Mouse (Mus musculus): Measurements from ENCODE around the gene Tmem231. TPM values are rescaled to one million over a fixed set of nuclear protein-coding genes. Genes with fewer than 3 reads are reported as not detected.

Tmem231 gene
- 11.8 and 14.3 TPM in 2 replicates for polyA plus RNA-seq (2014; fragmentation: Nextera tagmentation; extraction: Ambion mirVana)

DNA sequence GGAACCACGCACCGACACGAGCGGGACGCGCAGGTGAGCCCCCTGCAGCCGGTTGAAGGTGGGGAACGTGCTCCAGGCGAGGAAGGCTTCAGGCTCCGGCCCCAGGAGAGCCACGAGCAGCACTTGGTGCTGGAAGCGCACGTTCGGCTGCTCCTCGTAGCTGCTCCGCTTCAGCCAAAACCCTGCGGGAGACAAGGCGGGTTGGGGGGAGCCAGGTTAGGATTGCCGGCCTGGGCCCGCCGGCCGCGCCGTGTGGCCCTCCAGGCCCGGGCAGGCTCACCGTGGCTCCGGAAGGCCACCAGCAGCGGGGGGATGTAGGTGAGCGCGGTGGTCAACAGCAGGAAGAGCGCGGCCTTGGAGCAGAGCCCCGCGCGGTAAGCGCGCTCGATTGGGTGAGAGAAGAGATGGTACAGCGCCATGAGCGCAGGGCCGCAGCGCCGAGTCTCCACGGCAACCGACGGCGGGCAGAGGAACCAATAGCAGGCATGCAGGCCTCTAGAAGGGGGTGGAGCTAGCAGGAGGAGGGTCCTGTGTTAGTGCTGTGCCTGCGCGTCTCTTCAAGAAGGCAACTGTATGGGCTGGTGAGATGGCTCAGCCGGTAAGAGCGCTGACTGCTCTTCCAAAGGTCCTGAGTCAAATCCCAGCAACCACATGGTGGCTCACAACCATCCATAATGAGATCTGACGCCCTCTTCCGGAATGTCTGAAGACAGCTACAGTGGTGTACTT, at the start of gene Tmem231:
Gene Tmem231, minus strand, starts transcription at position 534 of the 729 bp plus-strand sequence.
- Histone ChIP-seq H3K9ac (ENCODE audit: low read length) (peak within 1 kb of the TSS; percentile 83), H3K27me3 (replicated peaks; ENCODE audit: control insufficient read depth, insufficient read depth, low read length) (no peaks in the 10 kb centered on the region), H3K27ac (ENCODE audit: low read depth, low read length) (peak within 1 kb of the TSS; percentile 92), H3K4me1 (ENCODE audit: control insufficient read depth, insufficient read depth, low read length) (peaks cover 10% of the 10 kb centered on the region), H3K4me3 (ENCODE audit: low read depth, low read length) (peak within 1 kb of the TSS; percentile 71), H3K9me3 (replicated peaks; ENCODE audit: control insufficient read depth, low read length) (no peaks in the 10 kb centered on the region), H3K4me2 (ENCODE audit: low read length) (peak within 1 kb of the TSS; percentile 93), H3K36me3 (ENCODE audit: control insufficient read depth, insufficient read depth, low read length) (no peaks in the 10 kb centered on the region)
- whole genome bisulfite sequencing, result under 1% methylated on average over 53 of the region's 53 CpGs
- ATAC-seq (peak; percentile 100), DNase-seq (ENCODE audit: low spot score) (peak; percentile 98)

DNA sequence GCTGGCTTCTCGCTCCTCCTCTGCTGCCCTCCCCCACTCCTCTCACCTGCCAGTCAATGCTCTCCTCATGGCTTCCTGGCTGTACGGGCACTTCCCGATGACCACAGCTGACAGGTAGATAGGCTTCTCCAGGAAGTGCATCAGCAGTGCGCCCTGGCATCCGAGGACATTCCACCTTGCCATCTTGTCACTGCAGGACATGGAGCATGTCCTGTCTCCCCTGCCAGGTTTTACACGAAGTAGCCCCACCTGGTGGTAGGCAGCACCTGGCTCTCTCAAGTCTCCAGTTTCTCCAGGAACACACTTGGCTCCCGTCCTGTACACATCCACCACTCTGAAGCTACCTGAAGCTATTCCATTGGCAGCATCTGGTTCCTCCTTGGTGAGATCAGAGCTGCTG, 48.4 kb upstream of the Tmem231 start:
- DNase-seq (ENCODE audit: low spot score) (no peak), ATAC-seq (no peak)
- no peaks in the 10 kb centered on the region for H3K27me3 ChIP-seq (replicated peaks; ENCODE audit: control insufficient read depth, insufficient read depth, low read length)
- WGBS, result 81% methylated on average over 7 of the region's 7 CpGs
- H3K4me2 ChIP-seq (ENCODE audit: low read length), result no peak overlapping the region
- no peak overlapping the region for H3K9ac ChIP-seq (ENCODE audit: low read length)
- H3K4me1 ChIP-seq (ENCODE audit: control insufficient read depth, insufficient read depth, low read length), result no peaks in the 10 kb centered on the region
- H3K27ac ChIP-seq (ENCODE audit: low read depth, low read length), result no peak overlapping the region
- H3K36me3 ChIP-seq (ENCODE audit: control insufficient read depth, insufficient read depth, low read length), result peaks cover 47% of the 10 kb centered on the region; the same call in 1 of the 2 replicates
- H3K9me3 ChIP-seq (replicated peaks; ENCODE audit: control insufficient read depth, low read length), result no peaks in the 10 kb centered on the region
- no peak overlapping the region for H3K4me3 ChIP-seq (ENCODE audit: low read depth, low read length)

DNA sequence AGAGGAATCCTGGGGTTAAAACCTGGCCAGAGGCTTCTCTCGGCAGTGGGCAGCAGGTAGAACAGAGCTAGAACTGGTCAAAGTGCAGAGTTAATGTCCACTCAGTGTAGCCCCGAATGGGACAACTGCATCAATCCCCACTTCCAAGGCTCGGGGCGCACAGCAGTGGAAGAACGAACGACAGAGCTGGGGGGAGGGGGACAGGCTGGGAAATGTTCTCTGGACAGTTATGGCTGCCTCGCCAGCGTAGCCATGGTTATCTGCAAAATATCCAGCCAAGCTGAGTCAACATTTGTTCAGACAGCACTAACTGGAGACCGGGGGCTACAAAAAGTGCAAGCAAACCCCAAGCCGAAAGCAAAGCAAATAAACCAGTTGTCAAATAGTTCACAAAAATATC, 44.5 kb upstream of the Tmem231 start:
- no peak for ATAC-seq
- Histone ChIP-seq H3K9ac (ENCODE audit: low read length) (no peak overlapping the region), H3K4me2 (ENCODE audit: low read length) (no peak overlapping the region), H3K27me3 (replicated peaks; ENCODE audit: control insufficient read depth, insufficient read depth, low read length) (no peaks in the 10 kb centered on the region), H3K36me3 (ENCODE audit: control insufficient read depth, insufficient read depth, low read length) (peaks cover 35% of the 10 kb centered on the region), H3K27ac (ENCODE audit: low read depth, low read length) (no peak overlapping the region), H3K4me3 (ENCODE audit: low read depth, low read length) (no peak overlapping the region), H3K4me1 (ENCODE audit: control insufficient read depth, insufficient read depth, low read length) (no peaks in the 10 kb centered on the region), H3K9me3 (replicated peaks; ENCODE audit: control insufficient read depth, low read length) (no peaks in the 10 kb centered on the region)
- DNase-seq (ENCODE audit: low spot score), result no peak
- WGBS, result 83% methylated on average over 10 of the region's 10 CpGs

DNA sequence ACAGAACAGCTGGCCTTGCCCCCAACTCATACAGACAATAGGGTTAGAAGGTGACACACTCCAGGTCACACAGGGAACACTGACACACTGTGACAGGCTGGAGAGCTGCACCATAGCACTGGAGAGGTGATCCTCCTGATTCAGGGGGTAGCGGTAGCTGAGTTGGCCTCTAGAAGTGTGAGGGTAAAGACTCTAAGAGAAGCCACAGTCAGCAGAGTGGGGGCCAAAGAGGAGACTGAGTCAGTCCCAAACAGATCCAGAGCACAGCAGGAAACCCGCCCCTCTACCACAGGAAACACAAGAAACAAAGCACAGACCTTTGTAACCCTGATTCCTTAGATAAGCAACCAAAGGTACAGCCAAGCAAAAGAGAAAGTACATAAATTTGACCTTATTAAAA, 42.6 kb upstream of the Tmem231 start:
- Histone ChIP-seq H3K9ac (ENCODE audit: low read length) (no peak overlapping the region), H3K27me3 (replicated peaks; ENCODE audit: control insufficient read depth, insufficient read depth, low read length) (no peaks in the 10 kb centered on the region), H3K4me2 (ENCODE audit: low read length) (no peak overlapping the region), H3K36me3 (ENCODE audit: control insufficient read depth, insufficient read depth, low read length) (peaks cover 31% of the 10 kb centered on the region), H3K4me3 (ENCODE audit: low read depth, low read length) (no peak overlapping the region), H3K27ac (ENCODE audit: low read depth, low read length) (no peak overlapping the region), H3K9me3 (replicated peaks; ENCODE audit: control insufficient read depth, low read length) (no peaks in the 10 kb centered on the region), H3K4me1 (ENCODE audit: control insufficient read depth, insufficient read depth, low read length) (no peaks in the 10 kb centered on the region)
- no peak for ATAC-seq
- DNase-seq (ENCODE audit: low spot score), result no peak
- 95% methylated on average over 2 of the region's 2 CpGs for WGBS

DNA sequence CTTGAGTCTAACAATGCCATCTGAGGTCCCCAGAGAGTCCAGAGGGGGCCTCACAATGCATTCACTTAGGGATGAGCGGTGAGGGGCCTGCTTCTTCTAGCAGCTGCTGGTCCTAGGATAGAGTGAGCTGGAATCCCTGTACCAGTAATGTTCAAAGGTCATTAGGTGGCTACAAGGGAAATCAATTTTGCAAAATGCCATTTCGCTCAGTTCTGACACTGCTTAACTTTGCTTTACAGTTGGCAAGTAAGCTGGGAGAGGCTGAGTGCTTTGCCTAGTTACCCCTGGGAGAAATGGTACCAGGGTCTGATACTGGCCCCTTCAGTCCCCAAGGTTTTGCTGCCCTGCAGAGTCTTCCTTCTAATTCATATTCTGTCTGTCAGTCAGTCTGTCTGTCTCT, 42.0 kb upstream of the Tmem231 start:
- Histone ChIP-seq H3K4me2 (ENCODE audit: low read length) (no peak overlapping the region), H3K27ac (ENCODE audit: low read depth, low read length) (no peak overlapping the region), H3K4me1 (ENCODE audit: control insufficient read depth, insufficient read depth, low read length) (no peaks in the 10 kb centered on the region), H3K27me3 (replicated peaks; ENCODE audit: control insufficient read depth, insufficient read depth, low read length) (no peaks in the 10 kb centered on the region), H3K9ac (ENCODE audit: low read length) (no peak overlapping the region), H3K9me3 (replicated peaks; ENCODE audit: control insufficient read depth, low read length) (no peaks in the 10 kb centered on the region), H3K4me3 (ENCODE audit: low read depth, low read length) (no peak overlapping the region), H3K36me3 (ENCODE audit: control insufficient read depth, insufficient read depth, low read length) (peaks cover 31% of the 10 kb centered on the region)
- DNase-seq (ENCODE audit: low spot score), result no peak
- no peak for ATAC-seq
- 93% methylated on average over 2 of the region's 2 CpGs for WGBS

DNA sequence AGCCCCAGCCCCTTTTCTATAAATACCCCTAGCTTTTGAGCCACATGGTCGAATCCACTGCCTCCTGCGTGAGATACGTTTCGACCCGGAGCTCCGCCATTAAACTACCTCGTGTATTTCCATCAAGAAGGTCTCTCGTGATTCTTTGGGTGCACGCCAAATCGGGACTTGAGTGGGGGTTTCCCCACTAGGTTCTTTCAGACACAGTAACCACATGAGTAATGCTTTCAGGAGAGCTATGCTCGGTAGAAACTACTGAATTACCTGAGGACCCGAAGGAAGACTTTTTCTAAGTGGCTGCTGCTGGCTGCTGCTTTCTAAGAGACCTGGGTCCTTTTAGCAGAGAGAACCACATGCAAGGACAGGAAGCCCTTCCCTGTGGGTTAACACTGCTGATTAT, 40.5 kb upstream of the Tmem231 start:
- Histone ChIP-seq H3K36me3 (ENCODE audit: control insufficient read depth, insufficient read depth, low read length) (peaks cover 27% of the 10 kb centered on the region), H3K9ac (ENCODE audit: low read length) (no peak overlapping the region), H3K4me3 (ENCODE audit: low read depth, low read length) (no peak overlapping the region), H3K9me3 (replicated peaks; ENCODE audit: control insufficient read depth, low read length) (no peaks in the 10 kb centered on the region), H3K4me1 (ENCODE audit: control insufficient read depth, insufficient read depth, low read length) (no peaks in the 10 kb centered on the region), H3K4me2 (ENCODE audit: low read length) (no peak overlapping the region), H3K27ac (ENCODE audit: low read depth, low read length) (no peak overlapping the region), H3K27me3 (replicated peaks; ENCODE audit: control insufficient read depth, insufficient read depth, low read length) (no peaks in the 10 kb centered on the region)
- ATAC-seq (no peak), DNase-seq (ENCODE audit: low spot score) (no peak)
- 96% methylated on average over 12 of the region's 12 CpGs for WGBS

DNA sequence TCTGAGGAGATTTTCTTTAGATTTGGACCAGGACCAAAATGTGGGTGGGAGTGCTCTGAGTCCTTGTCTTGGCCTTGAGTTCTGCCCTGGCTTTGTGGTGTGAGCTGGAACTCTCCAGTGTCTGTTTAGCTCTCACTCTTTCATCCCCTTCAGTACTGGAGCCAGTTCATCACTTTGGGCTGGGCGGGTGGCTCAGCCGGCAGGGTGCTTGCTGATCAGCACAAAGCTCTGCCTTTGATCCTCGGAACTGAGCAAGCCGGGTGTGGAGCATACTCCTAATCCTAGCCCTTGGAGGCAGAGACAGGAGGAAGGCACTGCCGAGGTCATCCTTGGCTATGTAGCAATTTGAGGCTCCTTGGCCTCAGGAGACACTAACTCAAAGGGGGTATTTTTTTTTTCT, 35.3 kb upstream of the Tmem231 start:
- Histone ChIP-seq H3K36me3 (ENCODE audit: control insufficient read depth, insufficient read depth, low read length) (peaks cover 14% of the 10 kb centered on the region), H3K9ac (ENCODE audit: low read length) (no peak overlapping the region), H3K9me3 (replicated peaks; ENCODE audit: control insufficient read depth, low read length) (no peaks in the 10 kb centered on the region), H3K4me3 (ENCODE audit: low read depth, low read length) (no peak overlapping the region), H3K27ac (ENCODE audit: low read depth, low read length) (no peak overlapping the region), H3K4me2 (ENCODE audit: low read length) (no peak overlapping the region), H3K27me3 (replicated peaks; ENCODE audit: control insufficient read depth, insufficient read depth, low read length) (no peaks in the 10 kb centered on the region), H3K4me1 (ENCODE audit: control insufficient read depth, insufficient read depth, low read length) (no peaks in the 10 kb centered on the region)
- DNase-seq (ENCODE audit: low spot score) (no peak), ATAC-seq (no peak)
- 15% methylated on average over 5 of the region's 5 CpGs for WGBS

DNA sequence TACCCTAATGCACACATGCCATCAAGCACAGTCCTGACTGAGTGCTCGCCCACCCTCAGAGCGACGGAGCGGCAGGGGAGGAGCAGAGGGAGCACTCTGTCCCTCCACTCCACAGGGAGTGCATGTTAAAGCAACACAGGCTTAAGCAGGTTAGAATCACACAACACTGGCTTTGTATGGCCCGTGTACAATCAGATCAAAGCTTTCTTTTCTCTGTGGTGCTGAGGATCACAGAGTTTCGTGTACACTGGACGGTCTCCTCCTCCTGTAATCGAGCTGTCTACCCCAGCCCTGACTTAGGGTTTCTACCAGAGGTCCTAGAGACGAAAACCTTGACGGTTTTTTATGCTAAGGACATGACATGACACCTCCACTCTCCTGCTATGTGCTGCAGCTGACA, 34.9 kb upstream of the Tmem231 start:
- H3K4me2 ChIP-seq (ENCODE audit: low read length), result no peak overlapping the region
- no peaks in the 10 kb centered on the region for H3K9me3 ChIP-seq (replicated peaks; ENCODE audit: control insufficient read depth, low read length)
- no peak overlapping the region for H3K9ac ChIP-seq (ENCODE audit: low read length)
- DNase-seq (ENCODE audit: low spot score), result no peak
- ATAC-seq, result no peak
- WGBS, result 79% methylated on average over 10 of the region's 10 CpGs
- peaks cover 13% of the 10 kb centered on the region; the same call in 1 of the 2 replicates for H3K36me3 ChIP-seq (ENCODE audit: control insufficient read depth, insufficient read depth, low read length)
- H3K27ac ChIP-seq (ENCODE audit: low read depth, low read length), result no peak overlapping the region
- H3K4me3 ChIP-seq (ENCODE audit: low read depth, low read length), result no peak overlapping the region
- no peaks in the 10 kb centered on the region for H3K27me3 ChIP-seq (replicated peaks; ENCODE audit: control insufficient read depth, insufficient read depth, low read length)
- no peaks in the 10 kb centered on the region for H3K4me1 ChIP-seq (ENCODE audit: control insufficient read depth, insufficient read depth, low read length)

DNA sequence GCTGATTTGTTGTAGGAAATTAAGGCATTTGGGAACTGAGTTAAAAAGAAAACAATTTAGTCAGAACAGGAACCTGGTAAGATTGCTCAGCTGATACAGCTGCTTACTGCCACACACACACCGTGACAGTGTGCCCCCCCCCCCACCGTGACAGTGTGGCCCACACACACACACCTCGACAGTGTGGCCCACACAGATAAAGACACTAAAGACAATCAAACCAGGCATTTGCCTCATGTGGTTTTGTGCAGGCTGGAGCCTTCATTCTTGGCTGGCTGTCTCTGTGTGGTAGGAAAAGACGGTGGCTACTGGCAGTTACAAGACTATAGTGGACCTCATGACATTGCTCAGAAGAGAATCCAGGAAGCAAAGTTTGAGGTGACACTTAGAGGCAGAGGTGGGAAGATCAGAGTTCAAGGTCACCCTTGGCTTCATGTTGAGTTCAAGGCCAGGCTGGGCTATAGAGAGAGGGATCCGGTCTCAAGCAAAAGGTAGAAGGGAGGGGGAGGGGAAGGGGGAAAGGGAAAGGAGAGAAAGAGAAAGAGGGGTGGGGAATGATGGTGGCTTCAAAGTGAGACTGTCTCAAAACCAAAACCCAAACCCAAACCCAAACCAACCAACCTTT, 33.7 kb upstream of the Tmem231 start:
- ATAC-seq (no peak), DNase-seq (ENCODE audit: low spot score) (no peak)
- Histone ChIP-seq H3K36me3 (ENCODE audit: control insufficient read depth, insufficient read depth, low read length) (peaks cover 11% of the 10 kb centered on the region; the same call in 1 of the 2 replicates), H3K4me2 (ENCODE audit: low read length) (no peak overlapping the region), H3K9ac (ENCODE audit: low read length) (no peak overlapping the region), H3K27me3 (replicated peaks; ENCODE audit: control insufficient read depth, insufficient read depth, low read length) (no peaks in the 10 kb centered on the region), H3K4me1 (ENCODE audit: control insufficient read depth, insufficient read depth, low read length) (no peaks in the 10 kb centered on the region), H3K27ac (ENCODE audit: low read depth, low read length) (no peak overlapping the region), H3K4me3 (ENCODE audit: low read depth, low read length) (no peak overlapping the region), H3K9me3 (replicated peaks; ENCODE audit: control insufficient read depth, low read length) (no peaks in the 10 kb centered on the region)
- WGBS, result 93% methylated on average over 5 of the region's 5 CpGs
